Mouse (Mus musculus) granulocyte monocyte progenitor cell, adult 5-6 weeks (primary cell): ENCODE results near the gene Fxyd3. TPM values are rescaled to one million over a fixed set of nuclear protein-coding genes. Genes with fewer than 3 reads are reported as not detected.

Experiments used
- ATAC-seq: replicated peaks from 2 replicates; pipeline ENCODE4 v1.8.0; 2016; ENCODE audit warnings: mild to moderate bottlenecking, moderate TSS enrichment, inconsistent platforms; ENCODE audit not compliant: poor library complexity, severe bottlenecking
- total RNA-seq, 2 experiments: library from RNA; stranded (forward) in 1 of 2; stranded (reverse) in 1 of 2; fragments of 200-712, 200-1000 nt in 1 of 2; fragments of >200 nt in 1 of 2; fragmentation: Nextera tagmentation in 1 of 2; gene quantifications; 2 replicates each; pipeline ENCODE4 v1.2.3; 2014 to 2017

The Fxyd3 gene
- total RNA-seq (2014; fragmentation: Nextera tagmentation), result not detected in 2 replicates
- total RNA-seq (2017), result not detected in 2 replicates

DNA sequence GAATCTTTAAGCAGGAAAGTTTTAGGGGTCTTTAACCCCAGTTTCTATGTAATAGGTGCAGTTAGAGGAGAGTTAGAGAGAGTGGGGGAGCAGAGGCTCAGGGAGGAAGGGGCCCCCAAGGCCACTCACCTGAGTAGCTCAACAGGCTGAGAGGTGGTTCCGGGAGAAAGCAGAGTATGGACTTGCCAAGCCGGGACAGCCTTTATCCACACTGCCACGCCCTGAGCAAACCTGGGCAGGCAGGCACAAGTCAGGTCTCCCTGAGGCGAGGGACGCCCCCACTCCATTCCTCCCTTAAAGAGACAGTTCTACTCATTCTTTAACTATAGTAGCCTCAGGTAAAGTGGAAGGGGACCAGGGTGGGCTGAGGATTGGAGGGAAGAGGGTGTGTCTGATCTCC is at the start of gene Fxyd3:
Gene Fxyd3 (minus strand): TSS at position 213 of the 400 bp plus-strand sequence.
- no peak for ATAC-seq

DNA sequence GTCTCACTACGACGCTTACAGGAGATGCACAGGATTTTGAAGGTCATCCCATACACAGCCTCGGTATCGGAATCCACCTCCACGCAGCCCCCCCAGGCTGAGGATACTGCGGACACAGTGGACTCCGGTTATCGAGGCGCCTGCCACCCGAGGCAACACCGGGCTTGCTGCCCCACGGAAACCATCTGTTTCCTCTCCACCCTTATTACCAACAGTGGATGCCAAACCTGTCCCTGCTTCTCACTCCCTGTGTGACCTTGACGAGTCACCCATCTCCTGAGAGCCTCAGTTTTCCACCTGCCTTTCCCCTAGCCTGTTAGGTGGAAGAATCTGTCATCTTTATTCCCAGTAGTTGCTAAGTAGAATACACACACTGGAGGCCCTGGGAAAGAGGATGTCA is 48.6 kb upstream of the Fxyd3 start:
- ATAC-seq, result peak; percentile 27; the same call in 1 of the 2 replicates

DNA sequence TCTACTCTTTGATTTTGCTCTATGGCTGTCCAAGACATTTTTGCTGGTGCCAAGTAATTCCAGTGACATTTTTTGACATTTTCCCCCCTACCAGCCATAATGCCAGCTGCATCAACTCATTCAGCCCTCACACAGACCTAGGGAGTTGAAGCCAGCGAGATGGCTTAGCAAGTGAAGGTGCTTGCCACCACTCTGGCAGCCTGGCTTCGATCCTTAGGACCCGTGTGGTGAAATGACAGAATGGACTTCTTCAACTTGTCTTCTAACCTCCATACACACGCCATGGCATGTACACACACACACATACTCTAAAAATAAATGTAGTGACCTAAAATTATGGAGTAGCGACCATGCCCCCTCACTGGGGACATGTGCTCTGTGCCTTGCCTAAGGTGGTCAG is 47.9 kb upstream of the Fxyd3 start:
- no peak for ATAC-seq

DNA sequence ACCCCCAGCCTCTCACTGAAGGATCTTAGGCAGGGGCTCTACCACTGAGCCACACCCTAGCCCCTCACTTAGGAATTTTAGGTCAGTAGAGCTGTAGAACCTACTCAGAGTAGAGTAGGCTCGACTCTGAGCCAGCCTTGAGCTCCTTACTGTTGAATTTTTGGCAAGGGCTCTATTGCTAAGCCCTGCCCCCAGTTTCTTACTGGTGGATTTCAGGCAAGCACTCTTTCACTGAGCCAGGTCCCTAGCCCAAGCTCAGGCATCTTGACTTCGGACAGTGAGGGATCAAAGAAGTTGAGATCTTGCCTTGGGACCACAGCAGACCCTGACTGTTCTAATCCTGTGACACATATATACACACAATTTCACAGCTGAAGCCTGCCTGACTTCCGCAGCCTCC is 47.2 kb upstream of the Fxyd3 start:
- no peak for ATAC-seq

DNA sequence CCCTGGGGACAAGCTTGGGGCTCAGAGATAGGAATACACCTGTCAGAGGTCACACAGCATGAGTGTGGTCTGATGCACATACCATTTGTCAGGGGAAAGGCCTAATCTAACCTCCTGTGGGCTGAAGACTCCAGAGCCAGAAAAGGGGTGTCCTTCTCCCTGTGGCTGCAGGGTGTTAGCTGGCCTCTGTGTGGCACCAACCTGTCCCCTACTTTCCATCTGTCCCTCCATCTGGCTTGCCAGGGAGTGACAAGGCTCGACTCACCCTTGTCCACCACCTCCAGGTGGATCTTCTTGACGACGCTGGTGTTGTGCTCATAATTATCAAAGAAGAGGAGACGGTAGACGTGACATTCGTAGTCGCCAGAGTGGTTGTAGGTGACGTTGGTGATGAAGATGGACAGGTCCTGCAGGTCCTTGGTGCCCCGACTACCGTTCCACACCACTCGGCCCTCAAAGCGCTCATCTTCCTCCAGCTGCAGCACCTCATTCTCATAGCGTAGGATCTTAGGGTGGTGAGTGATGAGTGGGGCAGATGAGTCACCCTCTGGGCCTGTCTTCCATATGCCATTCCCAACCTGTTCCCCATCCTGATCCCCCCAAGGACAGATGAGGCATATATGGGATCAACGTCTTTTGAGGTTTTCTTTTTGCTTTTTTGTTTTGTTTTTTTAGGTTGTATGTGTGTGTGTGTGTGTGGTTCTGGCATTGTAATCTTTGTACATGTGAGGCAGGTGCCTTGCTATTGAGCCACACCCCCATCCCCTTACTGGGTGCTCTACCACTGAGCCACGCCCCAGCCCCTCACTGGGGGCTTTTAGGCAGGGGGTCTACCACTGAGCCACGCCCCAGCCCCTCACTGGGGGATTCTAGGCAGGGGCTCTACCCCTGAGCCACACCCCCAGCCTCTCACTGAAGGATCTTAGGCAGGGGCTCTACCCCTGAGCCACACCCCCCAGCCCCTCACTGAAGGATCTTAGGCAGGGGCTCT is 46.4 kb upstream of the Fxyd3 start:
- no peak for ATAC-seq

DNA sequence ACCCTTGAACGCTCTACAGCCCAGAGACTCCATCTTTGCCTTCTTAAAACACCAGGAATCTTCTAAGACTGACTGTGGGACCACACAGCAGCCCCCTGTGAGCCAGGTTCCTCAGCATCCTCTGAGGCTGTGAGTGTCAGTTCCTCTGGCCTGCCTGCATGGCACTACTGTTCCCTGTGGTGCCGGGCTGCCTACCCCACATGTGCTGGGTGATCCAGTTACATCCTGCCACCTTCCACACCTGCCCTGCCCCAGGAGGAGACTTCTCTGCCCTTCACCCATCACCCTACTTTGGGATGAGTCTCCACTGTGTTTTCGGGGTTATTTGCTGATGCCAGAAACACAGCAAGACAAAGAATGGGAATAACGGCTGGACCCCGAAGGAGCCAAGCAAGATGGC is 43.1 kb upstream of the Fxyd3 start:
- ATAC-seq, result no peak

DNA sequence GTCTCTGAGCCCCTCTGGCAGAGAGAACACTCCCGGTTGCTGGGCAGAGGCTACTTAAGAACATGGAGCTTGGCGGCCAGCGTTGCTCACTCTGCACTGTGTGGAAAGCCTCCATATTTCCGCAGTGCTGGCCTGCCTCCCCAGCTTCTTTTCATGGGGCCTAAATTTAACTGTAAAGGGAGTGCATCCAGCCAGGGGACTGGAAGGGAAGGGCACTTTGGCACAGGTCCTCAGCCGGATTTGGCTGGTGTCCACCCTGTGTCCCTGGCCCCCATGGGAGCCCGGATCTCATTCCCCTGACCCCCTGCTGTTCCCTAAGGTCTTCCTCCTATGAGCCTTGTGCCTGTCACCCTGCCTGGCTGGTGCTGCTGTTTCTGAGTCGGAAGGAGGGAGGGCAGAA is 42.0 kb upstream of the Fxyd3 start:
- no peak for ATAC-seq

DNA sequence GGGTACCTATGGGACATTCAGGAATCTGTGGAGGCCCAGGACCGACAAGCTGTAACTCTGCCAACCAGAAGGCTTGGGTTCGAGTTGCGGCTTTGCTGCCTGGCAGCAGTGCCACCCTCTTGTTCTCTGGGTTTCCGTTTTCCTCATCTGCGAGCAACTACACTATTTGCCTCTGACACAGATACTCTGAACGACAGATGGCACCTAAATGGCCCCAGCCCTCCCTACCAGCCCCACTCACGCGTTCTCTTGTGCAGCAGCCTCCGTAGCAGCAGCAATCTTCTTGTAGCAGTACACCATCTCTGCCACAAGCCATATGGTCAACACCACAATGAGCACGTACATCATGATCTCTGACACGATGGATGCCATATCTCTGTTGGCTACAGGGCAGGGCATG is 41.0 kb upstream of the Fxyd3 start:
- no peak for ATAC-seq

DNA sequence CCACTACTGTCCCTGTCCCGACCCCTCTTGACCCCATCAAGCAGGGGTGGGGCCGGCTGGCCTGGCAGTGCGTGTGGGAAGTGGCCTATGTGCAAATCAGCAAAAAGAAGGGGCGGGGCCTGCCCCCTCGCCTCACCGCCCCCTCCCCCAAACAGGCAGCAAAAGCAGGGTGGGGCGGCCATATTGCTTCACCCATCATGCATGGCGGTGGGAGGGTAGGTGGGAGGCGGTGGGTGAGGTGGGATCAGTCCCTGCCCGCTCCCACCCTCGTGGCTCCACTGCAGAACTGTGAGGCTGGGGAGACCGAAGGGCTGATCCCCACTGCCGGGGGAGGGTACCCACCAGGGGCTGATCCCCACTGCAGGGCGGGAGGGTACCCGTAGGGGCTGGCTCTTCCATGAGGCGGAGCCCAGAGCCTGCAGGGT is 40.2 kb upstream of the Fxyd3 start:
- ATAC-seq, result no peak

DNA sequence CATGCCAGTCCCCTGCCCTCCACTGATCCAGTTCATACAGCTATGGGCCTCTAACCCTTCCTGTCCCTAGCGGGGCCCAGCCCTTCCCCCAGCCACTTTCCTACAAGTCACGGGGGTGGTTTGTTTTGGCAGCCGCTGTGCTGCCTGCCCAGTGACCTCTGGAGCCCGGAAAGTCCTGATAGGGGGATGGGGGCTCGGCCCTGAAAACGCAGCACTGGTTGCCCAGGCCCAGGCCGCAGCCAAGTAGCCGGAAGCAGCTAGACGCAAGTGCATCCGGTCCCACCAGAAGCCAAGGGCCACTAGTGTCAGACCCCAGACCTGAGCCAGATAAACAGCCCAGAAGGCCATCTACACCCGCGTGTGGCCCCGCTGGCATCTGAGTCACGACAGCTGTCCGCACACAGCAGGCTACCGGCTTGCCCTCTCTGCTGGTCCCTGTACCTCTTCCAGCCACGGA is 39.1 kb upstream of the Fxyd3 start:
- ATAC-seq, result peak; percentile 61

DNA sequence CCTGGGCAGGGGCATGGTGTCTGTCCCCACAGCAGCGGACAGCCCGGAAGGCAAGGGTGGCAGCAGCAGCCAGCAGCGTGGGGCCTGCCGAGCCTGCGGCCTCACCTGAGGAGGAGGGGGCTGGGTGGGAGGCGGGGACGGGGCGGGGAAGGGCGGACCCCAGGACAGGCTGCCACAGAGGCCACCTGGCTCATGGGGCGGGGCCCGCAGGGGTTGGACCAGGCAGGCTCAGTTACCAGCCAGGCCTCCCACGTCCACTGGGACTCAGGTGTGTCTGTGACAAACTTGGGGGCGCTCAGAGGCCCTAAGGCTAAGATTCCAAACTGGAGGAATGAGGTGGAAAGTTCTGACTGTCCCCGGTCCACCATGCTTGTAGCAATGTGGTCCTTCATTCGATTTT is 38.7 kb upstream of the Fxyd3 start, which contains the start of gene Hpn:
Gene Hpn (minus strand): TSS at position 109 of the 400 bp plus-strand sequence.
- ATAC-seq, result no peak

DNA sequence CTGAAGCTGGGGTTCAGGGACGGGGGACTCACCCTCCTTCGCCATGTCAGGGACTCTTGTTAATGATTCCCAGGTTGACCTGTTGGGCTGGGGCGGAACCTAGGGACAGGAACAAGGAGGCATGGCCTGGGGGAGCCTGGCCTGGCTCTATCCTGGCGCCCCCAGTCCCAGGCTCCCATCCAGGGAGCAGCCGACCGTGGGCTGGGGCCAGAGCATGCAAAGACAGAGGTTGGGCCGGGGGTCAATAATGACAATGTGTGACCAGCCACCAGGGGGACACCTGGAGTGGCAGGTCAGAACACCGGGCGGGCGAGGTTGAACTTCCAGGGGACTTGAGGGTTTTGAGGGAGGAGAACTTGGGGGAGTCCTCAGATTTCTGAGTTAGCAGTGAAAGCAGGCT is 38.1 kb upstream of the Fxyd3 start:
- no peak for ATAC-seq

DNA sequence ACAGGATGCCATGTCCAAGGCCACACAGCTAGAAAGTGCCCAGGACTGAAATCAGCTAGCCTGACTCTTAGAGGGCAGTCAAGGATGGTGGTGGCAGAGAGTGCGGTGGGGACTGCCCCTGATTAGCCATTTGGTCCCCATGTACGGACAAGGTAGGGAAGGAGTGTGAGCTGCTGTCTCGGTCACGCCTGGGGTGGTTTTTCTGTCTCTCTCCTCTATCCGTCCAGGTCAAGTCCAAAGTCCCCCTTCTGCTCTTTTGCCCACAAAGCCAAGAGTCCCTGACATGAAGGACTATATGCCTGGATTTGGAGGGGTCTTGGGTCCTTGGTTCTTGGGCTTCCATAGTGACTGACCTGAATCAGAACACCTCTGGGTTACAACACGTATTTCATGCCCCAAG is 37.3 kb upstream of the Fxyd3 start:
- no peak for ATAC-seq

DNA sequence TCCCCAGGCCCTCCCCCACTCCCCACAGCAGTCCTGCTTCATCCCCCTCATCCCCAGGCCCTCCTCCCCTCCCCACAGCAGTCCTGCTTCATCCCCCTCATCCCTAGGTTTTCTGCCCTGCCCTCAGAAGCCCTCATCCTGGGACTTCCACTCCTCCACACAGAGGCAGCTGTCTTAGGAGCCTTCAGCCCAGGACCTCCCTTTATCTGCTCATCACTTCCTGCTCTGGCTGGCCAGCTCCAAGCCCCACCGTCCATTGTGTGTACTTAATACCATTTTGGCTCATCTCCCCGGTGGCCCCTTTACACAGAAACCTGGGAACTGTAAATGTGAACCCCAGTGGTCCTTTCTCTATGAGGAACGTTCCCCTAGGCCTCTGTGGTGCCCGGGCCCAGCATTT is 35.5 kb upstream of the Fxyd3 start:
- no peak for ATAC-seq

DNA sequence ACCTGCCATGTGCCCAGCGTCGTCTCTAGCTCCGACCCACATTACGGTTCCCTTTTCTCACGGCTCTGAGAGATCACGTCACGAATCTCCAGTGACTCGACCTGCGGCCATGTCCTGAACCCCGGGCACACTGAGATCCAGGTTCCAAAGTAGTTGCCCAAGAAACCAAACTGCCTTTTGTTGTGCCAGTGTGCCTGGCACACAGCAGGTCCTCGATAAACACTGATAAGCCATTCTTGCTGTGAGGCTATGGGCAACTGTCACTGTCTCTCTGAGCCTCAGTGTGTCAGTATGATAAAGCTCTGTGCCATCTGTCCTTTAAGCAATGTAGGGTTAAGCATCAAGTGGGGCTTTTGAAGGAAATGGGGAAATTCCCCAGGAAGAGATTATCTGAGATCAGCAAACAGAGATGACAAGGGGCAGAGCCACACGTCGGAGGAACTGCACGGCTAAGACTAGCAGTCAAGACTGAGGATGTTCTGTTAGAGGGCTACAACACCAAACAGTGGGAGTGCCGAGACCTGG is 34.4 kb upstream of the Fxyd3 start:
- ATAC-seq, result peak; percentile 50

DNA sequence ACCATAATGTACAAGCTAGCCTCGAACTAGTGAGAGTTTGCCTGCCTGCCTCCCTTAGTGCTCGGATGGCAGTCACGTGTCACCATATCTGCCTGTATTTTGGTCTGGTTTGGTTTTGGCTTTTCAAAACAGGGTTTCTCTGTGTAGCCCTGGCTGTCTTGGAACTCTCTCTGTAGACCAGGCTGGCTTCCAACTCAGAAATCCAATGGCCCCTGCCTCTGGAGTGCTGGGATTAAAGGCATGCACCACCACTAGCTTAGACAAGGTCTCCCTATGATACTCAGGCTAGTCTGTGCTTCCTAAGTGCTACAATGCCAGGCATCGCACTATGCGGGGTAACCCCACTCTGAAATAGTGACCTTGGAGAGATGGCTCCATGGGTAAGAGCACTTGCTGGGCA is 33.3 kb upstream of the Fxyd3 start:
- ATAC-seq, result no peak

DNA sequence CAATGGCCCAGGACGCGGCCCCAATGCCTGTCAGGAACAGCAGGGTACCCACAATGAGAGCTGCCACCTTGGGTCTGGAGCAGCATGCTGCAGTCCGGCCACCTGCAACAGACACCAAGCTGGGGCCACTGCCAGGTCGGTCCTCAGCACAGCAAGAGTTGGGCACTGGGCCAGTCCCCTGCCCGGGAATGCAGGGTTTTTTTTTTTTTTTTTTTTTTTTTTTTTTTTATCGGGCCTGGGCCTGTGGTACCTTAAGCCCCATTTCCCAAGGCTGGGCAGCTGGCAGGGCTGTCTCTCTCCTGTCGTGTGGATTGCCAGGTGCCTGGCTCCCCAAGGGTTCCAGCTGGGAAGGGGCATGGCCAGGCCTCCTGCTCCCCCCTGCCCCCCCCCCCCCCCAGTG is 32.6 kb upstream of the Fxyd3 start:
- no peak for ATAC-seq

DNA sequence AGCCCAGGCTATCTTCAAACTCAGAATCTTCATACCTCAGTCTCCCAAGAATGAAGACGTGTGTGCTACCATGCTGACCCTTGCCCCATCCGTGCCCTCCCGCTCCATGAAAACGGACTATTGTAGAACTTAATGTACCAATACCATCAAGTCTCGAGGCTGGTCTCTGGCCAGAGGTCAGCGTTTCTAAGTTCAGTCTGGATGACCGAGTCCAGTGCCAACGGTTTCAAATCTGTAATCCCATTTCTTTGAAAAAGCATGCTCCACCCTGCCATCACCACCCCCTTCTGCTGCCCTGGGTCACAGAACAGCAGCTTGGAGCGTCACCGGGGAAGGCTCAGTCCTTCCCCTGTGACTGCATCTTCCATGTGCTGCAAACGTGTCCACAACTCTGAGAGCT is 31.3 kb upstream of the Fxyd3 start:
- no peak for ATAC-seq

DNA sequence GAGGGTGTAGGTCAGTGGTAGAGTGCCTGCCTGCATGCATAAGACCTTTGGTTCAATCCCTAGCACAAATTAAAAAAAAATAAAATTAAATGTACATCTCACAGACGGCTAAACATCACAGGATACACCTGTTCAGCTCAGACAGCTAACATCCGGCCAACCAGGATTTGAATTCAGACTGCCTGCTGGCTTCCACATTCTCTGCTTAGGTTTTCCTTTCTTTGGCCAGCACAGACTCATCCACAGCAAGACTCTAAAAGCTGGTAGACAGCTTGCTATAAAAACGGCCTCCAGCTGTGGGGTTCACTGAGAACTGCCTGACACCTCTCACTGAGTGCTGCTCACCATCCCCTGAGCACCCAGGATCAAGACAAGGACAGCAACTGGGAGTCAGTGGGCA is 29.7 kb upstream of the Fxyd3 start:
- no peak for ATAC-seq

DNA sequence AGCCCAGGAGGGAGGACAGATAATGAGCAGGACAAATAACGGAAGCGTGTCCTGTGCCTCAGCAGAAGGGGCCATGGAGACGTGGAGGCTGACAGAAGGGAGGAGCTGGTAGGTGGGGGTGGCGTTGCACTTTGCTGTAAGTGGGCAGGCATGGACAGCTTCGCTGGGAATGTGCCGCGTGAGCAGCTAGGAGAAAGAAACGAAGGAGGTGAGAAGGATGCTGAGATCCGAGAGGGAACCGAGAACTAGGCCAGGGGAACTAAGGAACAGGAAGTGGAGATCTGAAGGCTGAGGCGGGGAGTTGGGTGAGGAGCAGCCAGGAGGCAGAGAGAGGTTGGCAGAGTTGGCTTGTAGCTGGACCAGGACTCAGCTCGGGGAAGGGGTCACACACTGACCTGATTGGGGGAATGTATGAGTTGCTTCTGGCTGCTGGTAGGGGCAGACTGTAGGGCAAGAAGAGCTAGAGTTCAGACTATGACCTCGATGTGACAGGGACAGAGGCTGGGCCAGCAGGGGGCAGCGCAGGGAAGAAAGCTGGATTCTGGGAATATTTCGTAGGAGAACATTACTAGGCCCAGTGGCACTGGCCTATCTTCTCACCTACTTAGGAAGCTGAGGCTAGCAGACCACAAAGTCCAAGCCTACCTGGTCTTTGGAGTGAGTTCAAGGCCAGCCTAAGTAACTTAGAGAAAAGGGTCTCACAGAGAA is 28.7 kb upstream of the Fxyd3 start:
- peak; percentile 81 for ATAC-seq

DNA sequence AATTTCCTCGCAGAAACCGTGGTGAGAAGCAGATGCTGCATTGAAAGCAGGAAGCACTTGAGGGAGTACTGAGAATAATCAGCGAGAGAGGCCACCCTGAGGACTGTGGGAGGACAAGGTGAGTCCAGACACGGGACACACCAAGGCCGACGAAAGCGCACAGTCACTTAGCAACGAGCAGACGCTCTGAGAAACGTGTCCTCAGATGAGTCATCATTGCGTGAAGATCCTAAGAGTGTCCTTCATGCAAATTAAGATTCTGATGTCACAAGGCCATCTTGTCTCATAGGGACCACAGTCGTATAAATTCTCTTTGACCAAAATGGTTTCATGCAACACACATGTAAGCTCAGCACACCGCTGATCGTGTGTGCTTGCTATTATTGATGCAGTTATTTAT is 24.3 kb upstream of the Fxyd3 start:
- ATAC-seq, result peak; percentile 17; the same call in 1 of the 2 replicates
